Mouse (Mus musculus) myocyte (in vitro differentiated cells): ENCODE results near the gene Olfr600. TPM values are rescaled to one million over a fixed set of nuclear protein-coding genes. Genes with fewer than 3 reads are reported as not detected.
"Not testable (repeated sequence)": the region's sequence is repeated elsewhere in the genome, so short reads cannot be mapped to it uniquely, and the experiment has no call there.

Source experiments
- H3K27me3 ChIP-seq: one replicate; pipeline ENCODE4 v1.6.1; 2011; ENCODE audit not compliant: control insufficient read depth, insufficient read depth, insufficient read length
- H3K36me3 ChIP-seq: one replicate; pipeline ENCODE4 v1.6.1; 2011; ENCODE audit not compliant: control insufficient read depth, insufficient read depth
- H3K4me2 ChIP-seq: one replicate; pipeline ENCODE4 v1.6.1; 2011; ENCODE audit warnings: low read depth, control low read depth
- H3K4me3 ChIP-seq: one replicate; pipeline ENCODE4 v1.5.1; 2011; ENCODE audit warnings: mild to moderate bottlenecking, control low read depth, moderate library complexity
- H3K79me2 ChIP-seq: one replicate; pipeline ENCODE4 v1.6.1; 2011; ENCODE audit not compliant: control insufficient read depth, insufficient read depth
- H3ac ChIP-seq: one replicate; pipeline ENCODE4 v1.6.1; 2011; ENCODE audit not compliant: control insufficient read depth, insufficient read length
- CEBPB ChIP-seq: IDR thresholded peaks from 2 replicates; pipeline ENCODE4 v1.6.1; 2011; ENCODE audit warnings: mild to moderate bottlenecking, moderate library complexity; ENCODE audit not compliant: poor library complexity, insufficient read depth, severe bottlenecking
- E2F4 ChIP-seq: IDR thresholded peaks from one replicate; pipeline ENCODE4 v1.6.1; 2011; ENCODE audit warnings: mild to moderate bottlenecking, control low read depth, moderate library complexity; ENCODE audit not compliant: insufficient read depth
- MAX ChIP-seq: IDR thresholded peaks from one replicate; pipeline ENCODE4 v1.6.1; 2011; ENCODE audit warnings: low read depth, mild to moderate bottlenecking, control low read depth
- MYOD1 ChIP-seq, 3 experiments: IDR thresholded peaks; one replicate each; pipeline ENCODE4 v1.6.1; 2011; ENCODE audit warnings: control low read depth in 2 of 3, low read depth in 2 of 3, mild to moderate bottlenecking in 2 of 3, moderate library complexity in 1 of 3; ENCODE audit not compliant: insufficient read length in 2 of 3, control insufficient read depth in 1 of 3
- MYOG ChIP-seq, 3 experiments: IDR thresholded peaks; one replicate each; pipeline ENCODE4 v1.6.1; 2011; ENCODE audit warnings: control low read depth in 2 of 3, low read depth in 2 of 3, mild to moderate bottlenecking in 2 of 3; ENCODE audit not compliant: insufficient read length in 2 of 3, control insufficient read depth in 1 of 3, insufficient read depth in 1 of 3
- POLR2A ChIP-seq: IDR thresholded peaks from one replicate; pipeline ENCODE4 v1.6.1; 2011; ENCODE audit warnings: low read depth, mild to moderate bottlenecking, control low read depth, moderate library complexity; ENCODE audit not compliant: insufficient read length
- POLR2AphosphoS2 ChIP-seq: IDR thresholded peaks from one replicate; pipeline ENCODE4 v1.6.1; 2011; ENCODE audit warnings: low read depth, control low read depth; ENCODE audit not compliant: insufficient read length
- REST ChIP-seq: IDR thresholded peaks from one replicate; pipeline ENCODE4 v1.6.1; 2011; ENCODE audit warnings: mild to moderate bottlenecking, control low read depth, moderate library complexity; ENCODE audit not compliant: insufficient read depth, insufficient read length
- SRF ChIP-seq: IDR thresholded peaks from one replicate; pipeline ENCODE4 v1.6.1; 2011; ENCODE audit warnings: low read depth; ENCODE audit not compliant: control insufficient read depth, insufficient read length
- TCF3 ChIP-seq: IDR thresholded peaks from one replicate; pipeline ENCODE4 v1.6.1; 2011; ENCODE audit warnings: low read depth, control low read depth; ENCODE audit not compliant: insufficient read length
- USF1 ChIP-seq: IDR thresholded peaks from one replicate; pipeline ENCODE4 v1.6.1; 2011; ENCODE audit warnings: low read depth, mild to moderate bottlenecking, control low read depth, moderate library complexity
- polyA plus RNA-seq: library from polyadenylated mRNA; unstranded; fragments of >200 nt; fragmentation: generic; extraction: Trizol; gene quantifications from one replicate; pipeline ENCODE4 v1.2.1, GENCODE M21; 2012; ENCODE audit warnings: missing spikeins

Gene Olfr600
- polyA plus RNA-seq, 1 experiment: not detected

- Histone ChIP-seq H3K4me2 (no peak within 1 kb of the TSS), H3K36me3 (no peaks in the 10 kb centered on the region), H3K4me3 (no peak within 1 kb of the TSS), H3K79me2 (no peaks in the 10 kb centered on the region), H3ac (no peak within 1 kb of the TSS), H3K27me3 (no peaks in the 10 kb centered on the region)
- TF ChIP-seq MAX: no peak
- TF ChIP-seq MYOG (IDR thresholded peaks at IDR 0.05; ENCODE audit: control insufficient read depth in 1 of 3, insufficient read depth in 1 of 3, insufficient read length in 2 of 3, low read depth in 2 of 3): no peak
- TF ChIP-seq USF1: no peak
- TF ChIP-seq REST: no peak
- TF ChIP-seq POLR2AphosphoS2: no peak
- TF ChIP-seq E2F4: no peak
- TF ChIP-seq TCF3: no peak
- no peak for TF ChIP-seq MYOD1 (IDR thresholded peaks at IDR 0.05; ENCODE audit: control insufficient read depth in 1 of 3, insufficient read length in 2 of 3, low read depth in 2 of 3)
Measured at GRCm38 (mm10) chr7:103335617-103336016, 13.9 kb downstream of the Olfr600 start, which contains the start of gene Olfr599. TSS of gene Olfr599 (plus strand) at chr7:103335917.

GRCm38 (mm10) chr7:103323268-103323667, 26.2 kb downstream of the Olfr600 start, which contains the start of gene Olfr598:
TSS of gene Olfr598 (plus strand) at chr7:103323568.
- no peak within 1 kb of the TSS for H3K4me2 ChIP-seq
- TF ChIP-seq POLR2AphosphoS2 (no peak), E2F4 (no peak), TCF3 (no peak), POLR2A (no peak), USF1 (no peak), CEBPB (no peak), MYOD1 (IDR thresholded peaks at IDR 0.05; ENCODE audit: control insufficient read depth in 1 of 3, insufficient read length in 2 of 3, low read depth in 2 of 3) (no peak), REST (no peak), SRF (no peak), MYOG (IDR thresholded peaks at IDR 0.05; ENCODE audit: control insufficient read depth in 1 of 3, insufficient read depth in 1 of 3, insufficient read length in 2 of 3, low read depth in 2 of 3) (no peak)
- no peaks in the 10 kb centered on the region for H3K27me3 ChIP-seq
- no peak within 1 kb of the TSS for H3ac ChIP-seq
- no peaks in the 10 kb centered on the region for H3K36me3 ChIP-seq
- no peaks in the 10 kb centered on the region for H3K79me2 ChIP-seq
- no peak within 1 kb of the TSS for H3K4me3 ChIP-seq

GRCm38 (mm10) chr7:103316015-103316414, 33.5 kb downstream of the Olfr600 start, which contains the start of gene Olfr597:
TSS of gene Olfr597 (plus strand) at chr7:103316315.
- H3ac ChIP-seq, H3K4me3 ChIP-seq, H3K36me3 ChIP-seq, H3K27me3 ChIP-seq, H3K4me2 ChIP-seq, H3K79me2 ChIP-seq: not testable (repeated sequence)

GRCm38 (mm10) chr7:103305348-103305747, 44.1 kb downstream of the Olfr600 start, which contains the start of gene Olfr596:
TSS of gene Olfr596 (plus strand) at chr7:103305648.
- H3K36me3 ChIP-seq, H3K27me3 ChIP-seq, H3ac ChIP-seq, H3K79me2 ChIP-seq, H3K4me2 ChIP-seq, H3K4me3 ChIP-seq: not testable (repeated sequence)

Other genes starting within 250 kb of the Olfr600 start
- gene Olfr586, start 224.0 kb downstream of the Olfr600 start, polyA plus RNA-seq: not detected
- not detected for gene Olfr588-ps1, start 208.8 kb downstream of the Olfr600 start, polyA plus RNA-seq
- gene Olfr589, start 193.3 kb downstream of the Olfr600 start, polyA plus RNA-seq: not detected
- gene Olfr591, start 171.3 kb downstream of the Olfr600 start, polyA plus RNA-seq: not detected
- not detected for gene Olfr592, start 164.9 kb downstream of the Olfr600 start, polyA plus RNA-seq
- not detected for gene Olfr593, start 137.8 kb downstream of the Olfr600 start, polyA plus RNA-seq
- not detected for gene Olfr594, start 132.7 kb downstream of the Olfr600 start, polyA plus RNA-seq
- 0.05 TPM for gene Usp17ld, start 97.2 kb downstream of the Olfr600 start, polyA plus RNA-seq
- not detected for gene Olfr596, start 44.0 kb downstream of the Olfr600 start, polyA plus RNA-seq
- not detected for gene Olfr597, start 33.4 kb downstream of the Olfr600 start, polyA plus RNA-seq
- gene Olfr598, start 26.1 kb downstream of the Olfr600 start, polyA plus RNA-seq: not detected
- gene Olfr599, start 13.8 kb downstream of the Olfr600 start, polyA plus RNA-seq: not detected
- gene Olfr601, start 13.0 kb upstream of the Olfr600 start, polyA plus RNA-seq: not detected
- not detected for gene Olfr603, start 36.5 kb upstream of the Olfr600 start, polyA plus RNA-seq
- gene Usp17lc, start 65.4 kb upstream of the Olfr600 start, polyA plus RNA-seq: not detected
- not detected for gene Olfr605, start 95.8 kb upstream of the Olfr600 start, polyA plus RNA-seq
- gene Olfr606, start 99.4 kb upstream of the Olfr600 start, polyA plus RNA-seq: not detected
- gene Olfr607, start 114.5 kb upstream of the Olfr600 start, polyA plus RNA-seq: not detected
- not detected for gene Olfr608, start 120.2 kb upstream of the Olfr600 start, polyA plus RNA-seq
- not detected for gene Olfr609, start 148.4 kb upstream of the Olfr600 start, polyA plus RNA-seq
- gene Olfr610, start 162.5 kb upstream of the Olfr600 start, polyA plus RNA-seq: not detected
- gene Olfr611, start 171.2 kb upstream of the Olfr600 start, polyA plus RNA-seq: not detected
- not detected for gene Olfr612, start 193.0 kb upstream of the Olfr600 start, polyA plus RNA-seq
- gene Olfr613, start 198.4 kb upstream of the Olfr600 start, polyA plus RNA-seq: not detected
- gene Olfr615, start 206.4 kb upstream of the Olfr600 start, polyA plus RNA-seq: not detected
- not detected for gene Olfr616, start 219.5 kb upstream of the Olfr600 start, polyA plus RNA-seq
- not detected for gene Olfr617, start 223.4 kb upstream of the Olfr600 start, polyA plus RNA-seq
- gene Olfr618, start 240.4 kb upstream of the Olfr600 start, polyA plus RNA-seq: not detected